ENCODE assay signal across 8 mouse cellular contexts in genomic region chr5:139387329-139388194, GRCm38 (mm10). TPM values are rescaled to one million over a fixed set of nuclear protein-coding genes. Genes with fewer than 3 reads are reported as not detected.
DNase-seq lines count a peak whose midpoint lies in the region; ATAC-seq lines count a peak whose summit lies in the region.
"Had no signal": no experiment of that assay in that cellular context is flagged by ENCODE, and none has a peak within 500 bp of the region (broad histone marks: within the 10 kb centered on the region; RNA-seq: fewer than 3 reads in every experiment).

No protein-coding gene starts in this region.

- no peak overlapping the region for H3K4me2 ChIP-seq in kidney, embryonic 15.5 days

- no peak overlapping the region for H3K4me3 ChIP-seq in kidney, embryonic 15.5 days (replicated peaks)

- DNase-seq in left cerebral cortex, postnatal 4 days = peak; percentile 77
- DNase-seq in left cerebral cortex, adult 8-10 months (ENCODE audit: low spot score in 2 of 2) = no peak
- peak; percentile 65 for DNase-seq in lung, postnatal 14 days
- DNase-seq in embryo, embryonic 11 days = no peak

- no peak overlapping the region for H3K9ac ChIP-seq in kidney, embryonic 15.5 days

- ATAC-seq in erythroblast, adult 5-6 weeks (replicated peaks; ENCODE audit: low FRiP score, poor library complexity, severe bottlenecking) = peak; percentile 23; the same call in 1 of the 2 replicates
- ATAC-seq in kidney, embryonic 15.5 days (replicated peaks; ENCODE audit: low FRiP score) = no peak
- no peak for ATAC-seq in activated CD4-positive, CD25-positive, alpha-beta regulatory T cell, adult 4 months

- H3K4me1 ChIP-seq in kidney, embryonic 15.5 days = peaks cover 90% of the 10 kb centered on the region

- H3K27me3 ChIP-seq in kidney, embryonic 15.5 days = no peaks in the 10 kb centered on the region

- H3K9me3 ChIP-seq in kidney, embryonic 15.5 days (replicated peaks) = no peaks in the 10 kb centered on the region

- H3K27ac ChIP-seq in kidney, embryonic 15.5 days = peak overlapping the region; percentile 85

- 65% methylated on average over 10 of the region's 10 CpGs for WGBS in kidney, embryonic 15.5 days

- H3K36me3 ChIP-seq in kidney, embryonic 15.5 days = peaks cover under 1% of the 10 kb centered on the region; the same call in 1 of the 2 replicates

- intact Hi-C loops in left cerebral cortex, postnatal 4 days (cut with DNase I) = no loop called here

RNA-seq across cellular contexts. Expression of gene Gpr146, which starts 10.1 kb away (rescaled TPM):
- total RNA-seq in left cerebral cortex, postnatal 4 days (2021) = 1 to 10 TPM; 2.2 to 2.5 TPM
- 10 to 100 TPM; 15.9 to 17.1 (median 16.4) TPM for total RNA-seq in left cerebral cortex, adult 8-10 months (2022)
- 27.3 and 37.2 TPM in 2 replicates for total RNA-seq in erythroblast, adult 5-6 weeks (2015; ENCODE audit: low replicate concordance)
- 49.4 and 58.3 TPM in 2 replicates for total RNA-seq in erythroblast, adult 5-6 weeks (2017; ENCODE audit: low replicate concordance)
- 4.1 and 5.4 TPM in 2 replicates for polyA plus RNA-seq in kidney, embryonic 15.5 days (2015; fragmentation: Nextera tagmentation; extraction: Ambion mirVana)
- polyA plus RNA-seq in activated CD4-positive, CD25-positive, alpha-beta regulatory T cell, adult 4 months (2017; shearing (Covaris generic)) = 1 to 10 TPM; 8.1 to 8.8 TPM

RNA-seq across cellular contexts. Expression of gene C130050O18Rik, which starts 17.5 kb away (rescaled TPM):
- not detected for total RNA-seq in left cerebral cortex, postnatal 4 days (2021)
- total RNA-seq in left cerebral cortex, adult 8-10 months (2022) = 1 to 10 TPM in 1 of 4 experiments, under 1 TPM in 3; 0.32 to 1.5 (median 0.70) TPM
- 1.9 and 2.1 TPM in 2 replicates for total RNA-seq in erythroblast, adult 5-6 weeks (2015; ENCODE audit: low replicate concordance)
- total RNA-seq in erythroblast, adult 5-6 weeks (2017; ENCODE audit: low replicate concordance) = 2.9 and 4.3 TPM in 2 replicates
- polyA plus RNA-seq in kidney, embryonic 15.5 days (2015; fragmentation: Nextera tagmentation; extraction: Ambion mirVana) = 0.60 and 1.2 TPM in 2 replicates
- not detected for polyA plus RNA-seq in activated CD4-positive, CD25-positive, alpha-beta regulatory T cell, adult 4 months (2017; shearing (Covaris generic))

RNA-seq across cellular contexts. Expression of gene Cyp2w1, which starts 35.1 kb away (rescaled TPM):
- total RNA-seq in left cerebral cortex, postnatal 4 days (2021) = not detected
- not detected for total RNA-seq in left cerebral cortex, adult 8-10 months (2022)
- total RNA-seq in erythroblast, adult 5-6 weeks (2015; ENCODE audit: low replicate concordance) = not detected in 2 replicates
- not detected in 2 replicates for total RNA-seq in erythroblast, adult 5-6 weeks (2017; ENCODE audit: low replicate concordance)
- 0.16 and 0.60 TPM in 2 replicates for polyA plus RNA-seq in kidney, embryonic 15.5 days (2015; fragmentation: Nextera tagmentation; extraction: Ambion mirVana)
- not detected for polyA plus RNA-seq in activated CD4-positive, CD25-positive, alpha-beta regulatory T cell, adult 4 months (2017; shearing (Covaris generic))
- total RNA-seq: adrenal gland, postnatal 36 days had no signal

RNA-seq across cellular contexts. Expression of gene Gper1, which starts 35.4 kb away (rescaled TPM):
- total RNA-seq in left cerebral cortex, postnatal 4 days (2021) = 1 to 10 TPM; 3.0 to 3.2 TPM
- 1 to 10 TPM; 2.5 to 3.7 (median 3.3) TPM for total RNA-seq in left cerebral cortex, adult 8-10 months (2022)
- not detected in 2 replicates for total RNA-seq in erythroblast, adult 5-6 weeks (2015; ENCODE audit: low replicate concordance)
- total RNA-seq in erythroblast, adult 5-6 weeks (2017; ENCODE audit: low replicate concordance) = not detected in 2 replicates
- polyA plus RNA-seq in kidney, embryonic 15.5 days (2015; fragmentation: Nextera tagmentation; extraction: Ambion mirVana) = 5.1 and 5.7 TPM in 2 replicates
- not detected for polyA plus RNA-seq in activated CD4-positive, CD25-positive, alpha-beta regulatory T cell, adult 4 months (2017; shearing (Covaris generic))

RNA-seq across cellular contexts. Expression of gene Cox19, which starts 36.3 kb away (rescaled TPM):
- 10 to 100 TPM; 87.8 to 89.3 TPM for total RNA-seq in left cerebral cortex, postnatal 4 days (2021)
- total RNA-seq in left cerebral cortex, adult 8-10 months (2022) = 10 to 100 TPM; 59.2 to 62.6 (median 61.3) TPM
- 4.2 and 6.5 TPM in 2 replicates for total RNA-seq in erythroblast, adult 5-6 weeks (2015; ENCODE audit: low replicate concordance)
- 7.7 and 8.8 TPM in 2 replicates for total RNA-seq in erythroblast, adult 5-6 weeks (2017; ENCODE audit: low replicate concordance)
- 96.2 and 102 TPM in 2 replicates for polyA plus RNA-seq in kidney, embryonic 15.5 days (2015; fragmentation: Nextera tagmentation; extraction: Ambion mirVana)
- 10 to 100 TPM; 62.8 to 67.6 TPM for polyA plus RNA-seq in activated CD4-positive, CD25-positive, alpha-beta regulatory T cell, adult 4 months (2017; shearing (Covaris generic))

Comparison
In these comparisons a context has a peak if more than half of its experiments do, and no peak if none do; other contexts are left out.
1. DNase-seq: peak in left cerebral cortex, postnatal 4 days (single experiment) and lung, postnatal 14 days (single experiment); none in left cerebral cortex, adult 8-10 months (0 of 2) and embryo, embryonic 11 days (single experiment).
2. RNA of gene Gpr146, which starts 10.1 kb away (total RNA-seq): 27.3 to 58.3 TPM in erythroblast, adult 5-6 weeks and 15.9 to 17.1 TPM in left cerebral cortex, adult 8-10 months; 2.2 to 2.5 TPM in left cerebral cortex, postnatal 4 days; every median in the first group is over 4 times any median in the second.